Mouse (Mus musculus) heart, embryonic 12.5 days (tissue): ENCODE results near the gene Platr25. TPM values are rescaled to one million over a fixed set of nuclear protein-coding genes. Genes with fewer than 3 reads are reported as not detected.
"Not testable (repeated sequence)": the region's sequence is repeated elsewhere in the genome, so short reads cannot be mapped to it uniquely, and the experiment has no call there.

Experiments used
- ATAC-seq: fragments of 200-750 bp; cut with Nextera tagmentation; 2 replicates; pipeline ENCODE4 v1.8.0; 2017; ENCODE audit warnings: moderate TSS enrichment, moderate library complexity; ENCODE audit not compliant: insufficient number of reproducible peaks, low FRiP score
- H3K27ac ChIP-seq: fragments of 300-500 bp; sonication (generic); 2 replicates; pipeline ENCODE4 v1.5.1; 2016; ENCODE audit warnings: mild to moderate bottlenecking, moderate library complexity; ENCODE audit not compliant: poor library complexity, severe bottlenecking
- H3K27me3 ChIP-seq: fragments of 300-500 bp; sonication (generic); replicated peaks from 2 replicates; pipeline ENCODE4 v1.6.1; 2016; ENCODE audit warnings: mild to moderate bottlenecking, moderate library complexity
- H3K36me3 ChIP-seq: fragments of 300-500 bp; sonication (generic); 2 replicates; pipeline ENCODE4 v1.6.1; 2016; ENCODE audit warnings: mild to moderate bottlenecking, moderate library complexity
- H3K4me1 ChIP-seq: fragments of 300-500 bp; sonication (generic); replicated peaks from 2 replicates; pipeline ENCODE4 v1.6.1; 2016; ENCODE audit warnings: mild to moderate bottlenecking
- H3K4me2 ChIP-seq: fragments of 300-500 bp; sonication (generic); 2 replicates; pipeline ENCODE4 v1.6.1; 2016; ENCODE audit warnings: mild to moderate bottlenecking, moderate library complexity
- H3K4me3 ChIP-seq: fragments of 300-500 bp; sonication (generic); 2 replicates; pipeline ENCODE4 v1.5.1; 2016; ENCODE audit warnings: mild to moderate bottlenecking
- H3K9ac ChIP-seq: fragments of 300-500 bp; sonication (generic); 2 replicates; pipeline ENCODE4 v1.6.1; 2016; ENCODE audit warnings: mild to moderate bottlenecking, moderate library complexity
- H3K9me3 ChIP-seq: fragments of 300-500 bp; sonication (generic); replicated peaks from 2 replicates; pipeline ENCODE4 v1.6.1; 2016; ENCODE audit warnings: mild to moderate bottlenecking, moderate library complexity
- WGBS: fragments of 180-500 bp; shearing (Covaris S2); methylation state at CpG from one replicate; pipeline ENCODE4 v1.1.7; 2016; 5-methylcytosine and 5-hydroxymethylcytosine counted together
- polyA plus RNA-seq: library from polyadenylated mRNA; unstranded; fragments of >200 nt; fragmentation: Nextera tagmentation; extraction: Ambion mirVana; gene quantifications from 2 replicates; pipeline ENCODE4 v1.2.1, GENCODE M21; 2016

Gene Platr25
- 17.5 and 18.6 TPM in 2 replicates for polyA plus RNA-seq

GRCm38 (mm10) chr13:62760432-62761415 lies at the start of gene Platr25:
TSS of gene Platr25 (minus strand) at chr13:62760709.
- H3K27me3 ChIP-seq, H3K36me3 ChIP-seq, H3K4me1 ChIP-seq, H3K9me3 ChIP-seq: not testable (repeated sequence)
- 10% methylated on average over 20 of the region's 20 CpGs for WGBS
- H3K9ac ChIP-seq, result peak within 1 kb of the TSS; percentile 51; the same call in 1 of the 2 replicates
- peak within 1 kb of the TSS; percentile 57; the same call in 1 of the 2 replicates for H3K27ac ChIP-seq
- H3K4me2 ChIP-seq, result peak within 1 kb of the TSS; percentile 66
- peak within 1 kb of the TSS; percentile 60 for H3K4me3 ChIP-seq
- ATAC-seq, result peak; percentile 87

GRCm38 (mm10) chr13:62807981-62808380 lies 47.5 kb upstream of the Platr25 start:
- H3K36me3 ChIP-seq, H3K4me2 ChIP-seq, H3K9me3 ChIP-seq, H3K9ac ChIP-seq, ATAC-seq, H3K4me1 ChIP-seq, H3K27ac ChIP-seq, H3K4me3 ChIP-seq, H3K27me3 ChIP-seq: not testable (repeated sequence)
- 84% methylated on average over 6 of the region's 6 CpGs for WGBS

GRCm38 (mm10) chr13:62786135-62786493 lies 25.6 kb upstream of the Platr25 start:
- H3K4me3 ChIP-seq, result peak overlapping the region; percentile 67
- H3K4me1 ChIP-seq, H3K9me3 ChIP-seq, H3K27me3 ChIP-seq, ATAC-seq, H3K27ac ChIP-seq, H3K36me3 ChIP-seq: not testable (repeated sequence)
- H3K9ac ChIP-seq, result peak overlapping the region; percentile 58; the same call in 1 of the 2 replicates
- WGBS, result 45% methylated on average over 2 of the region's 2 CpGs
- peak overlapping the region; percentile 75 for H3K4me2 ChIP-seq

- H3K36me3 ChIP-seq, H3K27me3 ChIP-seq, H3K9me3 ChIP-seq, H3K27ac ChIP-seq, H3K4me1 ChIP-seq: not testable (repeated sequence)
- 5% methylated on average over 22 of the region's 23 CpGs for WGBS
- H3K4me2 ChIP-seq, result peak within 1 kb of the TSS; percentile 75
- ATAC-seq, result peak; percentile 92
- H3K9ac ChIP-seq, result peak within 1 kb of the TSS; percentile 69
- peak within 1 kb of the TSS; percentile 67 for H3K4me3 ChIP-seq
These were observed 25.0 kb upstream of the Platr25 start, which contains the start of gene Gm5141 for GRCm38 (mm10) chr13:62785199-62786134. TSS of gene Gm5141 (minus strand) at chr13:62785808.

GRCm38 (mm10) chr13:62763806-62764205 lies 3.3 kb upstream of the Platr25 start:
- WGBS, result 61% methylated on average over 2 of the region's 2 CpGs
- H3K4me2 ChIP-seq, ATAC-seq, H3K27me3 ChIP-seq, H3K9me3 ChIP-seq, H3K27ac ChIP-seq, H3K4me3 ChIP-seq, H3K4me1 ChIP-seq, H3K36me3 ChIP-seq, H3K9ac ChIP-seq: not testable (repeated sequence)

- Histone ChIP-seq H3K9me3 (no peaks in the 10 kb centered on the region), H3K36me3 (peaks cover 7% of the 10 kb centered on the region; the same call in 1 of the 2 replicates), H3K27me3 (no peaks in the 10 kb centered on the region), H3K27ac (no peak overlapping the region), H3K4me2 (no peak overlapping the region), H3K4me3 (no peak overlapping the region), H3K9ac (no peak overlapping the region), H3K4me1 (no peaks in the 10 kb centered on the region)
- 89% methylated on average over 2 of the region's 2 CpGs for WGBS
- no peak for ATAC-seq
These were observed 27.2 kb downstream of the Platr25 start for GRCm38 (mm10) chr13:62733322-62733721.

- not testable (repeated sequence) for H3K27me3 ChIP-seq
These were observed 47.9 kb downstream of the Platr25 start for GRCm38 (mm10) chr13:62712611-62713010.

GRCm38 (mm10) chr13:62685287-62685648 lies 75.2 kb downstream of the Platr25 start:
- H3K4me3 ChIP-seq, result peak overlapping the region; percentile 63
- H3K36me3 ChIP-seq, result peaks cover 12% of the 10 kb centered on the region
- H3K4me1 ChIP-seq, H3K27me3 ChIP-seq, H3K9me3 ChIP-seq, H3K9ac ChIP-seq, ATAC-seq, H3K27ac ChIP-seq: not testable (repeated sequence)
- WGBS, result 22% methylated on average over 4 of the region's 4 CpGs
- peak overlapping the region; percentile 60 for H3K4me2 ChIP-seq

More at GRCm38 (mm10) chr13:62712611-62713010, 47.9 kb downstream of the Platr25 start:
- H3K4me2 ChIP-seq, H3K9me3 ChIP-seq, H3K4me3 ChIP-seq, H3K36me3 ChIP-seq, ATAC-seq, H3K4me1 ChIP-seq, H3K27ac ChIP-seq, H3K9ac ChIP-seq: not testable (repeated sequence)
- WGBS, result 85% methylated on average over 8 of the region's 8 CpGs

GRCm38 (mm10) chr13:62684608-62685286 lies 75.8 kb downstream of the Platr25 start:
- 0 out of 2 replicates have a peak overlapping the region, but pooled peaks have one; percentile 11 for H3K27ac ChIP-seq
- peak overlapping the region; percentile 71 for H3K9ac ChIP-seq
- ATAC-seq, result peak; percentile 93
- peaks cover 17% of the 10 kb centered on the region for H3K36me3 ChIP-seq
- not testable (repeated sequence) for H3K4me1 ChIP-seq, H3K27me3 ChIP-seq
- peaks cover 12% of the 10 kb centered on the region for H3K9me3 ChIP-seq
- under 1% methylated on average over 20 of the region's 20 CpGs for WGBS
- H3K4me2 ChIP-seq, result peak overlapping the region; percentile 65
- H3K4me3 ChIP-seq, result peak overlapping the region; percentile 63

GRCm38 (mm10) chr13:62653369-62653743 lies 107.2 kb downstream of the Platr25 start:
- peak overlapping the region; percentile 62 for H3K4me3 ChIP-seq
- no peak overlapping the region for H3K27ac ChIP-seq
- no peak overlapping the region for H3K9ac ChIP-seq
- 26% methylated on average over 8 of the region's 8 CpGs for WGBS
- H3K36me3 ChIP-seq, result peaks cover 4% of the 10 kb centered on the region
- H3K27me3 ChIP-seq, result no peaks in the 10 kb centered on the region
- H3K4me1 ChIP-seq, result no peaks in the 10 kb centered on the region
- ATAC-seq, result peak; percentile 63; the same call in 1 of the 2 replicates
- H3K4me2 ChIP-seq, result peak overlapping the region; percentile 69
- H3K9me3 ChIP-seq, result no peaks in the 10 kb centered on the region
